Mouse (Mus musculus): ENCODE measurements around the gene Krtap2-4. TPM values are rescaled to one million over a fixed set of nuclear protein-coding genes. Genes with fewer than 3 reads are reported as not detected.

Krtap2-4 gene
- not detected in 2 replicates for polyA plus RNA-seq (2012; rRNA removed)

GRCm38 (mm10) chr11:99614796-99615363, at the start of gene Krtap2-4:
Gene Krtap2-4 (minus strand): TSS chr11:99614846.

GRCm38 (mm10) chr11:99658467-99659010, 43.9 kb upstream of the Krtap2-4 start, which contains the start of gene Gm11563:
Gene Gm11563 (minus strand): TSS chr11:99658960.

GRCm38 (mm10) chr11:99650136-99650535, 35.5 kb upstream of the Krtap2-4 start, which contains the start of gene Gm11555:
Gene Gm11555 (minus strand): TSS chr11:99650236.

GRCm38 (mm10) chr11:99643635-99644139, 29.0 kb upstream of the Krtap2-4 start, which contains the start of gene Krtap4-7:
Gene Krtap4-7 (minus strand): TSS chr11:99644089.

GRCm38 (mm10) chr11:99634653-99635134, 20.0 kb upstream of the Krtap2-4 start, which contains the start of gene Krtap4-2:
Gene Krtap4-2 (minus strand): TSS chr11:99635084.

GRCm38 (mm10) chr11:99628138-99628537, 13.5 kb upstream of the Krtap2-4 start, which contains the start of gene Krtap4-1:
Gene Krtap4-1 (minus strand): TSS chr11:99628238.

GRCm38 (mm10) chr11:99620335-99620734, 5.7 kb upstream of the Krtap2-4 start, which contains the start of gene Gm11562:
Gene Gm11562 (minus strand): TSS chr11:99620435.

GRCm38 (mm10) chr11:99610089-99610488, 4.6 kb downstream of the Krtap2-4 start, which contains the start of gene Gm11937:
Gene Gm11937 (minus strand): TSS chr11:99610189.

GRCm38 (mm10) chr11:99603208-99603607, 11.4 kb downstream of the Krtap2-4 start, which contains the start of gene Gm11938:
Gene Gm11938 (minus strand): TSS chr11:99603308.

GRCm38 (mm10) chr11:99597742-99598141, 16.9 kb downstream of the Krtap2-4 start, which contains the start of gene Krtap9-3:
Gene Krtap9-3 (minus strand): TSS chr11:99598105.

GRCm38 (mm10) chr11:99590981-99591380, 23.7 kb downstream of the Krtap2-4 start, which contains the start of gene Krtap1-3:
Gene Krtap1-3 (minus strand): TSS chr11:99591339.

GRCm38 (mm10) chr11:99583245-99583704, 31.4 kb downstream of the Krtap2-4 start, which contains the start of gene Krtap1-4:
Gene Krtap1-4 (minus strand): TSS chr11:99583654.

GRCm38 (mm10) chr11:99580636-99581035, 34.0 kb downstream of the Krtap2-4 start, which contains the start of gene Krtap1-5:
Gene Krtap1-5 (minus strand): TSS chr11:99581016.

GRCm38 (mm10) chr11:99566530-99566929, 48.1 kb downstream of the Krtap2-4 start, which contains the start of gene Krtap3-1:
Gene Krtap3-1 (minus strand): TSS chr11:99566630.

Other genes with a start within 250 kb of the Krtap2-4 start
- gene Krt28, start 239.9 kb downstream of the Krtap2-4 start, polyA plus RNA-seq (2012; rRNA removed), result 0.15 and 0.26 TPM in 2 replicates
- 15.8 and 24.0 TPM in 2 replicates for gene Krt10, start 225.5 kb downstream of the Krtap2-4 start, polyA plus RNA-seq (2012; rRNA removed)
- gene Krt12, start 192.6 kb downstream of the Krtap2-4 start, polyA plus RNA-seq (2012; rRNA removed), result 0.07 and 0.14 TPM in 2 replicates
- gene Krt20, start 176.7 kb downstream of the Krtap2-4 start, polyA plus RNA-seq (2012; rRNA removed), result 0.08 and 0.09 TPM in 2 replicates
- gene Krt23, start 121.7 kb downstream of the Krtap2-4 start, polyA plus RNA-seq (2012; rRNA removed), result 0.02 and 0.49 TPM in 2 replicates
- gene Krt39, start 93.5 kb downstream of the Krtap2-4 start, polyA plus RNA-seq (2012; rRNA removed), result not detected in 2 replicates
- gene Krt40, start 71.7 kb downstream of the Krtap2-4 start, polyA plus RNA-seq (2012; rRNA removed), result not detected in 2 replicates
- gene Krtap3-3, start 64.0 kb downstream of the Krtap2-4 start, polyA plus RNA-seq (2012; rRNA removed), result not detected in 2 replicates
- not detected in 2 replicates for gene Krtap3-2, start 58.0 kb downstream of the Krtap2-4 start, polyA plus RNA-seq (2012; rRNA removed)
- not detected in 2 replicates for gene Gm11939, start 55.4 kb downstream of the Krtap2-4 start, polyA plus RNA-seq (2012; rRNA removed)
- not detected in 2 replicates for gene Krtap3-1, start 48.2 kb downstream of the Krtap2-4 start, polyA plus RNA-seq (2012; rRNA removed)
- not detected in 2 replicates for gene Krtap1-5, start 33.8 kb downstream of the Krtap2-4 start, polyA plus RNA-seq (2012; rRNA removed)
- not detected in 2 replicates for gene Krtap1-4, start 31.2 kb downstream of the Krtap2-4 start, polyA plus RNA-seq (2012; rRNA removed)
- gene Krtap1-3, start 23.5 kb downstream of the Krtap2-4 start, polyA plus RNA-seq (2012; rRNA removed), result not detected in 2 replicates
- not detected in 2 replicates for gene Krtap9-3, start 16.7 kb downstream of the Krtap2-4 start, polyA plus RNA-seq (2012; rRNA removed)
- gene Gm11938, start 11.5 kb downstream of the Krtap2-4 start, polyA plus RNA-seq (2012; rRNA removed), result not detected in 2 replicates
- gene Gm11937, start 4.7 kb downstream of the Krtap2-4 start, polyA plus RNA-seq (2012; rRNA removed), result not detected in 2 replicates
- gene Gm11562, start 5.6 kb upstream of the Krtap2-4 start, polyA plus RNA-seq (2012; rRNA removed), result not detected in 2 replicates
- gene Krtap4-1, start 13.4 kb upstream of the Krtap2-4 start, polyA plus RNA-seq (2012; rRNA removed), result not detected in 2 replicates
- not detected in 2 replicates for gene Krtap4-2, start 20.2 kb upstream of the Krtap2-4 start, polyA plus RNA-seq (2012; rRNA removed)
- not detected in 2 replicates for gene Krtap4-7, start 29.2 kb upstream of the Krtap2-4 start, polyA plus RNA-seq (2012; rRNA removed)
- not detected in 2 replicates for gene Gm11555, start 35.4 kb upstream of the Krtap2-4 start, polyA plus RNA-seq (2012; rRNA removed)
- gene Gm11563, start 44.1 kb upstream of the Krtap2-4 start, polyA plus RNA-seq (2012; rRNA removed), result not detected in 2 replicates
- gene Krtap4-6, start 51.1 kb upstream of the Krtap2-4 start, polyA plus RNA-seq (2012; rRNA removed), result not detected in 2 replicates
- not detected in 2 replicates for gene Gm14190, start 75.9 kb upstream of the Krtap2-4 start, polyA plus RNA-seq (2012; rRNA removed)
- not detected in 2 replicates for gene Gm14180, start 119.4 kb upstream of the Krtap2-4 start, polyA plus RNA-seq (2012; rRNA removed)
- not detected in 2 replicates for gene Gm11595, start 158.1 kb upstream of the Krtap2-4 start, polyA plus RNA-seq (2012; rRNA removed)
- not detected in 2 replicates for gene Krtap4-8, start 165.9 kb upstream of the Krtap2-4 start, polyA plus RNA-seq (2012; rRNA removed)
- not detected in 2 replicates for gene Krtap4-9, start 170.4 kb upstream of the Krtap2-4 start, polyA plus RNA-seq (2012; rRNA removed)
- not detected in 2 replicates for gene Gm11596, start 178.6 kb upstream of the Krtap2-4 start, polyA plus RNA-seq (2012; rRNA removed)
- not detected in 2 replicates for gene Gm11569, start 184.1 kb upstream of the Krtap2-4 start, polyA plus RNA-seq (2012; rRNA removed)
- not detected in 2 replicates for gene Gm11554, start 189.6 kb upstream of the Krtap2-4 start, polyA plus RNA-seq (2012; rRNA removed)
- not detected in 2 replicates for gene Krtap4-13, start 195.0 kb upstream of the Krtap2-4 start, polyA plus RNA-seq (2012; rRNA removed)
- not detected in 2 replicates for gene Gm11564, start 200.8 kb upstream of the Krtap2-4 start, polyA plus RNA-seq (2012; rRNA removed)
- gene 2300003K06Rik, start 223.2 kb upstream of the Krtap2-4 start, polyA plus RNA-seq (2012; rRNA removed), result not detected in 2 replicates
- not detected in 2 replicates for gene Krtap4-16, start 236.8 kb upstream of the Krtap2-4 start, polyA plus RNA-seq (2012; rRNA removed)
- not detected in 2 replicates for gene Gm11568, start 243.1 kb upstream of the Krtap2-4 start, polyA plus RNA-seq (2012; rRNA removed)
- not detected in 2 replicates for gene Gm11559, start 249.6 kb upstream of the Krtap2-4 start, polyA plus RNA-seq (2012; rRNA removed)